Mouse (Mus musculus) thymus, adult 2 months (tissue): ENCODE results near the gene Ifnar2. TPM values are rescaled to one million over a fixed set of nuclear protein-coding genes. Genes with fewer than 3 reads are reported as not detected.

Experiments
- DNase-seq: peaks from one replicate; pipeline ENCODE4 v3.0.0; 2021
- H3K27ac ChIP-seq: fragments of 200-500 bp; 2 replicates; pipeline ENCODE4 v1.5.1; 2012; ENCODE audit warnings: low read length, control low read depth; ENCODE audit not compliant: control insufficient read depth, insufficient read depth
- H3K27me3 ChIP-seq: fragments of 200-500 bp; 2 replicates; pipeline ENCODE4 v1.6.1; 2012; ENCODE audit warnings: mild to moderate bottlenecking, low read length, moderate library complexity, mixed read lengths; ENCODE audit not compliant: control insufficient read depth, insufficient read depth
- H3K36me3 ChIP-seq: fragments of 200-500 bp; 2 replicates; pipeline ENCODE4 v1.6.1; 2012; ENCODE audit warnings: mild to moderate bottlenecking, low read length, moderate library complexity; ENCODE audit not compliant: control insufficient read depth, insufficient read depth
- H3K4me1 ChIP-seq: fragments of 200-500 bp; replicated peaks from 2 replicates; pipeline ENCODE4 v1.6.1; 2012; ENCODE audit warnings: low read length; ENCODE audit not compliant: control insufficient read depth, insufficient read depth
- H3K4me3 ChIP-seq: fragments of 200-500 bp; 2 replicates; pipeline ENCODE4 v1.5.1; 2012; ENCODE audit warnings: mild to moderate bottlenecking, low read length, control low read depth, moderate library complexity; ENCODE audit not compliant: control insufficient read depth, insufficient read depth
- CTCF ChIP-seq: fragments of 200-500 bp; IDR thresholded peaks from 2 replicates; pipeline ENCODE4 v1.5.1; 2012; ENCODE audit warnings: mild to moderate bottlenecking, control low read depth, low read length, moderate library complexity, borderline replicate concordance; ENCODE audit not compliant: control insufficient read depth, poor library complexity, insufficient read depth; ENCODE audit errors: extremely low read depth
- POLR2A ChIP-seq: fragments of 200-500 bp; IDR thresholded peaks from 2 replicates; pipeline ENCODE4 v1.6.1; 2012; ENCODE audit warnings: mild to moderate bottlenecking, low read length, control low read depth, moderate library complexity; ENCODE audit not compliant: control insufficient read depth, poor library complexity, insufficient read depth; ENCODE audit errors: extremely low read depth
- WGBS: fragments of 180-500 bp; shearing (Covaris S2); methylation state at CpG from one replicate; pipeline ENCODE4 v1.1.7; 2018; 5-methylcytosine and 5-hydroxymethylcytosine counted together
- polyA plus RNA-seq: library from polyadenylated mRNA; depleted of rRNA; stranded (reverse); fragments of >200 nt; gene quantifications from 2 replicates; pipeline ENCODE4 v1.2.3, GENCODE M21; 2012

Gene Ifnar2
- polyA plus RNA-seq, 1 experiment = 57.0 TPM

- no peak for TF ChIP-seq POLR2A
- peak overlapping the region; percentile 96 for H3K27ac ChIP-seq
- 9% methylated on average over 4 of the region's 4 CpGs for WGBS
- no peaks in the 10 kb centered on the region for H3K27me3 ChIP-seq
- H3K4me3 ChIP-seq = no peak overlapping the region
- H3K36me3 ChIP-seq = no peaks in the 10 kb centered on the region
- peaks cover 46% of the 10 kb centered on the region for H3K4me1 ChIP-seq
- DNase-seq = peak; percentile 64
Measured at GRCm38 (mm10) chr16:91442446-91442845, 69.9 kb downstream of the Ifnar2 start.

- no peak overlapping the region for H3K4me3 ChIP-seq
- no peaks in the 10 kb centered on the region for H3K27me3 ChIP-seq
- H3K36me3 ChIP-seq = no peaks in the 10 kb centered on the region
- 6% methylated on average over 8 of the region's 8 CpGs for WGBS
- TF ChIP-seq CTCF = no peak
- no peak for TF ChIP-seq POLR2A
- peaks cover 53% of the 10 kb centered on the region for H3K4me1 ChIP-seq
- peak; percentile 49 for DNase-seq
- peak overlapping the region; percentile 96 for H3K27ac ChIP-seq
Measured at GRCm38 (mm10) chr16:91443211-91443611, 70.6 kb downstream of the Ifnar2 start.

- Histone ChIP-seq H3K27ac (peak overlapping the region; percentile 92), H3K36me3 (no peaks in the 10 kb centered on the region), H3K4me1 (peaks cover 67% of the 10 kb centered on the region), H3K4me3 (no peak overlapping the region), H3K27me3 (no peaks in the 10 kb centered on the region)
- WGBS = 61% methylated on average over 4 of the region's 4 CpGs
- DNase-seq = no peak
- TF ChIP-seq POLR2A = no peak
- no peak for TF ChIP-seq CTCF
Measured at GRCm38 (mm10) chr16:91444847-91445246, 72.3 kb downstream of the Ifnar2 start.

GRCm38 (mm10) chr16:91445566-91445965 is 73.0 kb downstream of the Ifnar2 start:
- H3K4me3 ChIP-seq = no peak overlapping the region
- TF ChIP-seq POLR2A (peak; percentile 43; the same call in 1 of the 2 replicates), CTCF (no peak)
- no peaks in the 10 kb centered on the region for H3K27me3 ChIP-seq
- H3K4me1 ChIP-seq = peaks cover 69% of the 10 kb centered on the region
- DNase-seq = peak; percentile 72
- H3K27ac ChIP-seq = peak overlapping the region; percentile 97
- H3K36me3 ChIP-seq = no peaks in the 10 kb centered on the region
- WGBS = 8% methylated on average over 5 of the region's 5 CpGs

- no peaks in the 10 kb centered on the region for H3K27me3 ChIP-seq
- WGBS = 45% methylated on average over 8 of the region's 8 CpGs
- no peaks in the 10 kb centered on the region for H3K36me3 ChIP-seq
- H3K27ac ChIP-seq = peak overlapping the region; percentile 97
- peaks cover 69% of the 10 kb centered on the region for H3K4me1 ChIP-seq
- TF ChIP-seq CTCF (no peak), POLR2A (no peak)
- DNase-seq = no peak
- H3K4me3 ChIP-seq = no peak overlapping the region
Measured at GRCm38 (mm10) chr16:91446778-91447511, 74.4 kb downstream of the Ifnar2 start.

GRCm38 (mm10) chr16:91447512-91447900 is 74.9 kb downstream of the Ifnar2 start:
- no peak overlapping the region for H3K4me3 ChIP-seq
- 75% methylated on average over 6 of the region's 6 CpGs for WGBS
- H3K27me3 ChIP-seq = no peaks in the 10 kb centered on the region
- DNase-seq = no peak
- no peaks in the 10 kb centered on the region for H3K36me3 ChIP-seq
- H3K4me1 ChIP-seq = peaks cover 70% of the 10 kb centered on the region
- H3K27ac ChIP-seq = peak overlapping the region; percentile 68
- TF ChIP-seq POLR2A (no peak), CTCF (no peak)
